Mouse (Mus musculus) ZHBTc4 (cell line): ENCODE results near the gene Taf3.

Experiments
- DNase-seq: peaks from one replicate; pipeline ENCODE4 v3.0.0-alpha.2; 2011; ENCODE audit warnings: low read depth, low spot score

Gene Taf3

DNA sequence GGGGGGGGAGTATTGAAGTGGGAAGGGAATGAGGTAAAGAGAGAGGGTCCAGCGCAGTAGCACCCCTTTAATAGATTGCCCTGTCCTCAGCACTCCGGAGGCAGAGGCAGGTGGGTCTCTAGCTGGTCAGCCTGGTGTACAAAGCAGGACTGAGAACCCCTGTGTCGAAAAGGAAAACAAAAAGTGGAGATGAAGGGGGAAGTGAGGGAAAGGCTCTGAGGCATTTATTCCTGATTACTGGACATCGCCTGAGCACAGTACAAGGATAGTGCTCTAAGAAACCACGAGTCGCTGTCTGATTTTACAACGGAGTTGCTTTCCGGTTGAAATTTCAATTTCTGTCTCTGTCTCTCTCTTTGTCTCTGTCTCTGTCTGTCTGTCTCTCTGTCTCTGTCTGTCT is 158.1 kb downstream of the Taf3 start:
- no peak for DNase-seq

DNA sequence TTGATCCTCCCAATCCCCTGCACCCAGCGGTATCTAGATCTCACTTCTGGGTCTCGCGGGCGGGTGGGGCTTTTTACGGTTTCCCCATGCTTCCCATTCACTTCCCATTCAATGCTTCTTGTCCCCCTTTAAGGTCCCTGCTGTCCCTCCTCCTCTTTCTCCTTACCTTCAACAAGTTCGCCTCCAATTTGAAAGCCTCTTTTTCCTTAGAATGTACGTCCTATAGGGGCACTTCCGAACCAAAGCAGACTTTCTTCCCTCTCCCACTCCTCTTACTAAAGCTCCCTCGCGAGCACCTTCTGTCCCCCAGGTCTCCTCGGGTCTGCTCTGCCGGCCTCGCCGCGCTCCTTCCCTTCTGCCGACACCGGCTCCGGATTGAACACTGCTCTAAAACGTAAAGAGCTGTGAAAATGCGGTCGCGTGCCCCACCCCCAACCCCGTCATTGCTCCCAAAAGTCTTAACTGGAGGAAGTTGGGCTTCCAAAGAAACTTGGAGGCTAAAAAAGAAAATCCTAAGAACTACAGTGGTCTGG is 158.7 kb downstream of the Taf3 start, which contains the start of gene Gata3:
TSS of gene Gata3 (minus strand) at position 384 of the 533 bp plus-strand sequence.
- DNase-seq: peak; percentile 42

DNA sequence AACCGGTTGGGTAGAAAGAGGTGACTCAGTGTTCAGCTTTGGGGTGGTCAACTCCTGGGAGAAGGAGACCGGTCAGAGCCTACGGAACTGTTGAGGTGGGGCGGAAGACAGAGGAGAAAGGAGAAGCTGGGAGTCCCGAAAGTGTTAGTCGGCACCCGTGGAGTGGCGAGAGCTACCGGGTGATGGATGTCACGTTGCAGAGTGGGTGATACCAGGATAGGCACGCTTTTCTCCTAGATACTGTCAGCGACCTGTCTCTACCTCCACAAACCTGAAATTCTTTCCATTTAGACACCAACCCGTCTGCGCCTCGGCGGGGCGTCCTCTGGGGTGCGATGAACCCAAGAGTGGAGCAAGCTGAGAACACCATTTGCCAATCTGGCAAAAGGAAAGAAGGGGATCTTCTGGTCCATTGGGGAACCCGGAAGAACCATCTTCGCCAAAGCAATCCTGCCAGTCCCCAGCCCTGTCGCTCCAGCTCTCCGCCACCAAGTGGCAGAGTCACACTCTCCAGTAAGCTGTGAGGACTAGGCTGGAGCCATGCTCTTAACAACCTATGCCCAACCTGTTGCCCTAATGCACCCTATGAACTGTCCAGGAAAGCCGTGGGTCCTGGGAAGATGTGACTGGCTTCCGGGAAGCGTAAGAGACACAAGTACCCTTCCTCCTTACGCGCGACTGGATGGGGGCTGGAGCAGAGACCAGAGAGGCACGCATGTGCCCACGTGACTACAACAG is 159.3 kb downstream of the Taf3 start, which contains the start of gene 9230102O04Rik:
TSS of gene 9230102O04Rik (minus strand) at position 628 of the 738 bp plus-strand sequence.
- peak; percentile 74 for DNase-seq

- DNase-seq: no peak
Measured at GRCm38 (mm10) chr2:9887636-9888035, 160.8 kb downstream of the Taf3 start.

DNA sequence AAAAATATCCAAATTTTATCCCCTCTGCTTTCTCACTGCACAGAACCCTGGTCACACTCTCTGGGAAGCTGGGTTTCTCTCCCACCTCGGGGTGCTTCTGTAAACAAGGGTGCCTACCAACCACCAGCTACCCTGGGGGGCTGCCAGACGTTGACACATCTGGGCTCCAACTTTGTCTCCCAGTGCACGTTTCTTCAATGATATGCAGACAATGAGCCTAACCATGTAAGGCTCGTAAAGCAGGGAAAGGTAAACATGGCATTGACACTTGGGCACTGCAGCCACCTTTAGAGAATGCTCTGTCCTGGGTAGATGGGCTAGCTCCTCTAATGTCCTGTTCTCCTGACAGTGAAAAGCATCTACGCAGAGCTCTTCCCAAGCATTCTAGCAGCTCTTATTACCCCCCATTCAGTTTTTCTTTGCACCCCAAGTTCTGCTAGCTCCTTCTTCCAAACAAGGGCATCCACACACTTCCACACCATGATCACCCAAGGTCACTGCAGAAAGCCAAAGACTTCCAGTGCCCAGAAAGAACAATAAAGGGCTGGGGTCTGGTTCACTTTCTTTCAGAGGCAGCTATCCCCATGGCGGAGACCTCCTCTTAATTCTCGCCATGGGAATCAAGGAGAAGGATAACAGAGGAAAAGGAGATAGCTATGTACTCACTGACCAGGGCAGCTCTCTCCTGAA is 161.3 kb downstream of the Taf3 start:
- DNase-seq: no peak

- no peak for DNase-seq
Measured at GRCm38 (mm10) chr2:9886031-9886430, 162.4 kb downstream of the Taf3 start.

GRCm38 (mm10) chr2:9885217-9885770 is 163.1 kb downstream of the Taf3 start:
- no peak for DNase-seq

DNA sequence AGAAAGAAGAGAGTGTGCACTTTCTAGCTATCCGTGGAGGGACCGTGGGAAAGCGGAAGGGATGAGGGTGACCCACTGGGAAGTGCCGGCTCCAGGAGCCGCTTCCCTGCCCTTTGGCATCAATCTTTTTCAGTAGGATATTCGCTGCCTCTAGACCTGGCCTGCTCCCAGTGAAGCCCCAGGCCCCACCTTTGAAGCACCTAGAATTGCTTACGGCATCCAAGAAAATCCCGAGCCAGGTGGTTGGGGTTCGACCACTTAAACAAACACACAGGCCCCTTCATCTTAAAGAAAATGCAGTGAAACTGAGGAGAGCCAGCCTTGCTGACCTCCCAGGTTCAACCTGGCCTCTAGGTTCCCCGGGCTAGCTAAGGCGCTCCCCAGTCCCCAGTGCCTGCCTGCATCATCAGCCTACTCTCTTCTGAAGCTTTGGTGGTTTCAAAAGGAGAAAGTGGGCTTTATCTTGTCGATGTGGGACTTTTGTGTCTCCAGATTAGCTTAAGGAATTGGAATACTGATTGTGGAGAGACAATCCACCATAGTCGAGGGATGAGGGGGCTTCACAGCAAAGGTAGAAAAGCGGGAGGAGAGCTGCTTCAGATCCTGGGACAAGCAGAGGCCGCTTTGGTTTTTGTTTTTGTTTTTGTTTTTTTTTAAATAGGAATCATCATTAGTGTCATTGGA is 163.7 kb downstream of the Taf3 start:
- DNase-seq: peak; percentile 25

GRCm38 (mm10) chr2:9883803-9884532 is 164.4 kb downstream of the Taf3 start:
- no peak for DNase-seq

- DNase-seq: peak; percentile 66
Measured at GRCm38 (mm10) chr2:9882926-9883802, 165.2 kb downstream of the Taf3 start.

GRCm38 (mm10) chr2:9882371-9882925 is 165.9 kb downstream of the Taf3 start:
- peak; percentile 64 for DNase-seq

DNA sequence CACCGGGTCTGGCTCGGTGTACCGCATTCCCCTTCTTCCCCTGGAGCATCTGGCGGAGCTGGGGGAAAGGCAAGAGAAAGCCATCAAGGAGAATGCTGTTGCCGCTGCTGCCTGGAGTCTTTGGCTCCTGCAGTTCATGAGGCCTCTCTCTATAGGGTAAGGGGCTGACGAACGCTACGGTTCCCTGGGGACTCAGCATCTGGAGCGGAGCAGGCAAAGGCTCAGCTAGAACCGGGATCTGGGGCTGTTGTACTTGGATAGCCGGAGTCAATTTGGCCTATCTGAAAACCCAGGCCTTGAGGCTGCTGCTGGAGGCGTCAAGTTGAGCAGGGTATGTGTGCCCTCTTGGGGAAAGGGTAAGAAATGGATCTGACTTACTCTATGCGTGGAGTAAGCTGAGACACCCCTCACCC is 166.8 kb downstream of the Taf3 start:
- peak; percentile 61 for DNase-seq

DNA sequence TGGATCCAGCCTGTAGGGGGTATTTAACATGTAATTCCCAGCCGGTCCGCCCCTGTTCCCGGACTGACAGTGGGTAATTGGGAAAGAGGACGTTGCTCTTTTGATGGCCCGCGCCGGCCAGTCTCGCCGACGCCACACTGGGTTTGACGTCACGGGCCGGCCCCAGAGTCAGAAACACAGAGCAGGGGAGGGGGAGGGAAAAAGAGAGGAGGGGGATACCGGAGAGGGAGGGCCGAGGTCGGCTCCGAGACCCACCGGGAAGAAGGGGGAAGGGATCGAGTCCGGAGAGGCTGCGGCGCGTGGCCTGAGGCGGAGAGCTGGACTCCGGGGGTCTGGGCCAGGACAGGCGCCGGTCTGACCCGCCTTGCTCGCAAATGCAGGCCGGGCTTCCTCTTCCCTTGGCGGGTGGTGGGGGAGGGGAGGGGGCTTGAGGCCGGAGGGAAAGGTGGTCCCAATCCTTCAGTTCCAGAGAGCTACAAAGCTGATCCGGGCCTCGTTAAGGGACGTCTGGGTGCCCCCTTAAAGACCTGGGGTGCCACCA is 167.3 kb downstream of the Taf3 start, which contains the start of gene 4930412O13Rik:
TSS of gene 4930412O13Rik (plus strand) at position 202 of the 541 bp plus-strand sequence.
- DNase-seq: no peak

GRCm38 (mm10) chr2:9880271-9880670 is 168.1 kb downstream of the Taf3 start:
- DNase-seq: no peak

DNA sequence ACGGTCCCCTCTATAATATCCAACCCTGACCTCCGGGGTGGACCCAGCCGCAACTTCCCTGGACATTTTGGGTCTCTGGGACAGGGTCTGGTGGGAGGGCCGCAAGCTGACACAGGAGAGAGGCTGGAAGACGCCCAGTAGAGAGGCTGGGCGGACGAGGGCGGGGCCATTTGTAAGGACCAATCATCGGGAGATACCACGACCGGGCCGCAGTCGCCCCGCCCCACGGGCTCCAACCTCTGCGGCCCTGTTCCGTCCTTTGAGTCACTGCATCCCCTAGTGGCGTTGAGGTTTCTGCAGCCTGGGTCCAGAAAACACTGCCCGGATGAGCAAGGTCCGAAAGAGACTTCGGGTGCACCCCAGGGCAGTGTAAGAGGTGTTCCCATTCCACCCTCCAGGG is 168.9 kb downstream of the Taf3 start:
- peak; percentile 99 for DNase-seq

GRCm38 (mm10) chr2:9879092-9879491 is 169.3 kb downstream of the Taf3 start:
- no peak for DNase-seq

DNA sequence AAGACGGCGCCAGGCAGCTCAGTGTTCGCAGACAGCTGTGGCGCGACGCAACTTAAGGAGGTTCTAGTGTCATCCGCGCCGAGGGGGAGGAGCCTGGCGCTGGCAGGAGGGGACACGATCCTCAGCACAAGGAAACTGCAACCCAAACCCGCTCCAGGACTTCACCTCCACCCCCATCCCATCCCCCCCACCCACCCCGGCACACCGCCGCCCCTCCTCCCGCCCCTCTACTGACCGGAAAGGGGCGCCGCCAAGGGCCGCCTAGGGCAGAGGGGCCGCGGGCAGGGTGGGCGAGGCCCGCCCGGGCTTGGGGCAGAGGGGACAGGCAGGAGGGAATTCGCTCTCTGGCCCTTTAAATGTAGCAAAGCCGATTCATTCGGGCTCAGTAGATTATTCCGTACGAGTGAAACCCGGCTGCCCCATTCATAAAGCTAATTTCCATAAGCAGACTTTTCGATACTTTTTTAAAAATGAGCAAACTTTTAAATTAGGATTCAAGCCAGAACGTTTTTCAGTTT is 169.8 kb downstream of the Taf3 start:
- peak; percentile 86 for DNase-seq

DNA sequence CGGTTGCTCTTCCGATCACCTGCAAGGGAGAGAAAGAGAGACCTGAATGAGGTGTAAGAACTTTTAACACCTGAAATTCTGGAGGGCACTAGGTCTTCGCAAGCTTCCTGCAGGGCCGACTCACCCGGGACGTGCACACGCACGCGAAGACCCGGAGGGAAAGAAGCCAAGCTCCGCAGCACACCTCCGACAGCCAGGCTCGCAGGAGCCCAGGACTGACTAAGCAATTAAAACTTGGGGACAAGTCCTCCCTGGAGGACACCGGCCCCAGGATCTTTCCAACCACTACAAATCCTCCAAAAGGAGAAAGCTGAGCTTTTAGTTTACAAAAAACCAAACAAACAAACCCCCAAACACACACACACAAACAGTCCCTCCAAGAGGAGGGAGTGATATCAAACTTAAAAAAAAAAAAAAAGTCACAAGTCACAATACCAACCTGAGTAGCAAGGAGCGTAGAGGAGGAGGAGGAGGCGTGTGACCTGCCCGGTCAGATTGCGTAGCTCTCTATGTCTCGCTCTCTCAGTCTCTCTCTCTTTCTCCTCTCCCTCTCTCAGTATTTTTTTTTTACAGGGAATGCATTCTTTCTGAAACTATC is 170.3 kb downstream of the Taf3 start:
- DNase-seq: peak; percentile 46

GRCm38 (mm10) chr2:9877326-9877690 is 171.1 kb downstream of the Taf3 start:
- peak; percentile 37 for DNase-seq
